Mouse (Mus musculus) retina, postnatal 1 day (tissue): Measurements from ENCODE around the gene Mrpl54.
A peak's percentile ranks its signal among the peaks of the same experiment; 100 is the strongest.

Source experiments
- DNase-seq: peaks from one replicate; pipeline ENCODE4 v3.0.0-alpha.2; 2012

Mrpl54 gene

GRCm38 (mm10) chr10:81217964-81218363 is 48.8 kb downstream of the Mrpl54 start:
- peak; percentile 70 for DNase-seq

GRCm38 (mm10) chr10:81217267-81217666 is 49.5 kb downstream of the Mrpl54 start:
- peak; percentile 35 for DNase-seq

GRCm38 (mm10) chr10:81216810-81217209 is 49.9 kb downstream of the Mrpl54 start:
- DNase-seq = no peak

GRCm38 (mm10) chr10:81216260-81216659 is 50.5 kb downstream of the Mrpl54 start:
- no peak for DNase-seq
